Mouse (Mus musculus) intestine, postnatal 0 days (tissue): ENCODE data around the gene Ttc26. TPM values are rescaled to one million over a fixed set of nuclear protein-coding genes. Genes with fewer than 3 reads are reported as not detected.

Experiments used
- ATAC-seq: fragments of 200-750 bp; cut with Nextera tagmentation; 2 replicates; pipeline ENCODE4 v1.8.0; 2017; ENCODE audit warnings: mild to moderate bottlenecking, moderate TSS enrichment, moderate library complexity
- H3K27ac ChIP-seq: fragments of 300-500 bp; sonication (generic); 2 replicates; pipeline ENCODE4 v1.5.1; 2014; ENCODE audit warnings: mild to moderate bottlenecking, low read depth, low read length, moderate library complexity
- H3K27me3 ChIP-seq: fragments of 300-500 bp; sonication (generic); replicated peaks from 2 replicates; pipeline ENCODE4 v1.6.1; 2014; ENCODE audit warnings: low read length, mixed read lengths; ENCODE audit not compliant: control insufficient read depth, insufficient read depth
- H3K36me3 ChIP-seq: fragments of 300-500 bp; sonication (generic); 2 replicates; pipeline ENCODE4 v1.6.1; 2014; ENCODE audit warnings: mild to moderate bottlenecking, moderate library complexity; ENCODE audit not compliant: control insufficient read depth, insufficient read depth
- H3K4me1 ChIP-seq: fragments of 300-500 bp; sonication (generic); replicated peaks from 2 replicates; pipeline ENCODE4 v1.6.1; 2014; ENCODE audit warnings: antibody characterized with exemption, low read length, mixed read lengths; ENCODE audit not compliant: control insufficient read depth, insufficient read depth
- H3K4me2 ChIP-seq: fragments of 300-500 bp; sonication (generic); replicated peaks from 2 replicates; pipeline ENCODE4 v1.6.1; 2014; ENCODE audit warnings: low read depth, mild to moderate bottlenecking, moderate library complexity
- H3K4me3 ChIP-seq: fragments of 300-500 bp; sonication (generic); 2 replicates; pipeline ENCODE4 v1.5.1; 2014; ENCODE audit warnings: low read depth, low read length
- H3K9ac ChIP-seq: fragments of 300-500 bp; sonication (generic); 2 replicates; pipeline ENCODE4 v1.6.1; 2014; ENCODE audit warnings: mild to moderate bottlenecking, low read depth, low read length
- H3K9me3 ChIP-seq: fragments of 300-500 bp; sonication (generic); 2 replicates; pipeline ENCODE4 v1.6.1; 2016; ENCODE audit warnings: mixed run types; ENCODE audit not compliant: control insufficient read depth
- CTCF ChIP-seq: sonication (generic); IDR thresholded peaks from 2 replicates; pipeline ENCODE4 v1.5.1; 2016; ENCODE audit warnings: low read depth, mild to moderate bottlenecking, control low read depth, antibody characterized with exemption, moderate library complexity
- WGBS: fragments of 180-500 bp; shearing (Covaris S2); extraction: QIAGEN DNeasy Blood & Tissue Kit; methylation state at CpG from one replicate; pipeline ENCODE4 v1.1.7; 2014; 5-methylcytosine and 5-hydroxymethylcytosine counted together
- polyA plus RNA-seq: library from polyadenylated mRNA; unstranded; fragments of >200 nt; fragmentation: Nextera tagmentation; extraction: Ambion mirVana; gene quantifications from 2 replicates; pipeline ENCODE4 v1.2.1, GENCODE M21; 2015

Gene Ttc26
- polyA plus RNA-seq, 1 experiment from 2014 or later: 0.85 TPM

- 49% methylated on average over 9 of the region's 9 CpGs for WGBS
- H3K4me1 ChIP-seq: peaks cover 3% of the 10 kb centered on the region; the same call in 1 of the 2 replicates
- TF ChIP-seq CTCF: no peak
- ATAC-seq: no peak
- H3K27me3 ChIP-seq: no peaks in the 10 kb centered on the region; the same call in 1 of the 2 replicates
- no peak overlapping the region for H3K27ac ChIP-seq
- H3K36me3 ChIP-seq: no peaks in the 10 kb centered on the region
- H3K4me3 ChIP-seq: no peak overlapping the region
- no peak overlapping the region for H3K9ac ChIP-seq
- H3K4me2 ChIP-seq: no peak overlapping the region
- H3K9me3 ChIP-seq: no peaks in the 10 kb centered on the region
Measured at GRCm38 (mm10) chr6:38349806-38350205, 31.5 kb upstream of the Ttc26 start.

DNA sequence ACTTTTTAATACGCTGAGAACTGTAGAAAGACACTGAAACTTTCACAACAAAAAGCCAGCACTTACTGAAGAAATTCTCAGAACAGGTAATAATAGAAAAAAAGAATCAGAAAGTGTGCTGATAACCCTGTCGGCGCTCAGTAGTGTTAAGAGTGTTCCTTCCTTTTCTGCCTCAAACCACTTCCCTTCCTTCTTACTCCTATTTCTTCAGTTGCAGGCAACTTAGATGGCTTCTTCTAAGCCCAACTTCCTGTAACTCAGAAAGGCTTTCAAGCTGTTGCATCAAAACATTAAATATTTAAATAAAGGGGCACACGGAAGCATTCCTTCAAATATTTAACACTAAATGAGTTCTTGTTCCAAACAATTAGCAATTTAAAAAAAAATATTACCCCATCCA lies 29.3 kb upstream of the Ttc26 start:
- ATAC-seq: no peak
- H3K27me3 ChIP-seq: no peaks in the 10 kb centered on the region; the same call in 1 of the 2 replicates
- TF ChIP-seq CTCF: no peak
- no peaks in the 10 kb centered on the region for H3K9me3 ChIP-seq
- H3K9ac ChIP-seq: no peak overlapping the region
- 54% methylated on average over 4 of the region's 4 CpGs for WGBS
- peaks cover 3% of the 10 kb centered on the region for H3K4me1 ChIP-seq
- no peaks in the 10 kb centered on the region for H3K36me3 ChIP-seq
- H3K4me3 ChIP-seq: peak overlapping the region; percentile 72; the same call in 1 of the 2 replicates
- no peak overlapping the region for H3K27ac ChIP-seq
- H3K4me2 ChIP-seq: peak overlapping the region; percentile 75

DNA sequence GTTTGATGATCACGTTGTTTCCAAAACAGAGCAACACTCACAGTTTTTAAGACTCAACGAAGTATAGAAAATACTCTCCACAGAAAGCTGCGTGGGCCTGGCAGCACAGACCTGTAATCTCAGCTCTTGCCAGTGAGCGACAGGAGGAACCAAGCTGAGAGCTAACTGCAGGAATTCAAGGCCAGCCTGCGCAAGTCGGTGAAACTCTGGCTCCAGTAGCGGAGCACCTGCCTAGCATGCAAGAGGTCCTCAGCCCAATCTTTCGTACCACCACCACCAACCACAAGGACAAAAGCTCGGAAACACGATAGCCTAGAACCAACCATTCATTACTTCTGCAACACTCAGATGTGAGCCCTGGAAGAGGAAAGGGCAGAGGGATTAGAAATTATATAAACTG lies 28.8 kb upstream of the Ttc26 start:
- peak overlapping the region; percentile 75 for H3K4me2 ChIP-seq
- TF ChIP-seq CTCF: no peak
- H3K9me3 ChIP-seq: no peaks in the 10 kb centered on the region
- H3K36me3 ChIP-seq: no peaks in the 10 kb centered on the region
- WGBS: 43% methylated on average over 10 of the region's 10 CpGs
- peak overlapping the region; percentile 72 for H3K4me3 ChIP-seq
- H3K27me3 ChIP-seq: no peaks in the 10 kb centered on the region; the same call in 1 of the 2 replicates
- no peak overlapping the region; the same call in 1 of the 2 replicates for H3K27ac ChIP-seq
- peak overlapping the region; percentile 11; the same call in 1 of the 2 replicates for H3K9ac ChIP-seq
- no peak for ATAC-seq
- H3K4me1 ChIP-seq: peaks cover 3% of the 10 kb centered on the region

GRCm38 (mm10) chr6:38353181-38353580 lies 28.1 kb upstream of the Ttc26 start:
- H3K9ac ChIP-seq: peak overlapping the region; percentile 84
- peaks cover 3% of the 10 kb centered on the region for H3K4me1 ChIP-seq
- no peaks in the 10 kb centered on the region for H3K9me3 ChIP-seq
- H3K27ac ChIP-seq: peak overlapping the region; percentile 96
- peak overlapping the region; percentile 75 for H3K4me2 ChIP-seq
- 15% methylated on average over 13 of the region's 13 CpGs for WGBS
- TF ChIP-seq CTCF: no peak
- H3K36me3 ChIP-seq: no peaks in the 10 kb centered on the region
- peak overlapping the region; percentile 72 for H3K4me3 ChIP-seq
- no peak for ATAC-seq
- no peaks in the 10 kb centered on the region; the same call in 1 of the 2 replicates for H3K27me3 ChIP-seq

DNA sequence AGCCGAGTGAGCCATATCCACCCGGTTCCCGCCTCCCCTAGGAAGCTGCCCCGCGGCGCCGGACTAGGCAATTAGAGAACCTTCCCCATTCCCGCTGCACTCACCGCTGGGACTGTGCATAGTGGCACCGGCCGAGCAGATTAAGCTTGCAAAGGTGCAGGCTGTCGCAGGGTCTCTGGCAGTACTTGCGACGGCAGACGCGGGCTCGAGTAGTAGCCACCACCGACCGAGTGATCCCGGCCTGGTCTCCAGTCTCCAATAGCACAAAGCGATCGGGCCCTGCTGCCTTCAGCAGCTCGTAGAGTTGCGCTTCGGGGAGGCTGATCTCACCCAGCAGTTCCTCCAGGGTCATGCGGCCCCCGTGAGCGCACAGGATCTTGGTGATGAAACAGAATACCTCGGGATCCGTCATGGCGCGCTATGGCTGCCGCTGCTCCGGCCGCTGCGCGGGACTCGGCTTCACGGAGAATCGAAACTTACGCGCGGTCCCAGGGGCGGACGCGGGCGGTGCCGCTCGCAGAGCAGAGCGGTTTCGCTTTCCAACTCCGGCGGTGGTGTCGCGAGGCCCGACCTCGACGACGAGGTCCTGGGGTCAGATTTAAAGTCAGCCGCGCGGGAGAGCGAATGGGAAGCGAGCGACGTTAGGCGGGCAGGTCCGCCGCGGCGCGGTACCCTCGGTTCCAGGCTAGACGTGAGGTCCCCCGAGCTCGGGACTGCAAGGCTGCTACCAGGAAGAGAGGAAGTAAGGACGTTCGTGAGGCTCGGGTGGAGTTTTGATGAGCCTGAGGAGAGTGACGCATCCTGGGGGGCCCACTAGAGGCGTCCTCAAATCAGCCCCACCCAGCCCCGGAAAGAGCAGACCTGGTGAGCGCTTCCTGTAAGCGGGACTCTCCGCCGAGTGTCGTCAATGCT lies 27.2 kb upstream of the Ttc26 start, which contains the start of gene Zc3hav1:
TSS of gene Zc3hav1 (minus strand) at position 793 of the 912 bp plus-strand sequence.
- H3K36me3 ChIP-seq: no peaks in the 10 kb centered on the region
- peak within 1 kb of the TSS; percentile 75 for H3K4me2 ChIP-seq
- TF ChIP-seq CTCF: no peak
- H3K4me1 ChIP-seq: peaks cover 3% of the 10 kb centered on the region
- under 1% methylated on average over 87 of the region's 87 CpGs for WGBS
- no peaks in the 10 kb centered on the region; the same call in 1 of the 2 replicates for H3K27me3 ChIP-seq
- H3K27ac ChIP-seq: peak within 1 kb of the TSS; percentile 96
- no peaks in the 10 kb centered on the region for H3K9me3 ChIP-seq
- peak within 1 kb of the TSS; percentile 72 for H3K4me3 ChIP-seq
- peak; percentile 95 for ATAC-seq
- H3K9ac ChIP-seq: peak within 1 kb of the TSS; percentile 84

GRCm38 (mm10) chr6:38354723-38355353 lies 26.4 kb upstream of the Ttc26 start:
- Histone ChIP-seq H3K4me2 (peak overlapping the region; percentile 75), H3K9ac (peak overlapping the region; percentile 84), H3K4me1 (peaks cover 3% of the 10 kb centered on the region), H3K27me3 (no peaks in the 10 kb centered on the region; the same call in 1 of the 2 replicates), H3K27ac (peak overlapping the region; percentile 96), H3K36me3 (no peaks in the 10 kb centered on the region), H3K9me3 (no peaks in the 10 kb centered on the region), H3K4me3 (peak overlapping the region; percentile 72)
- 7% methylated on average over 20 of the region's 20 CpGs for WGBS
- ATAC-seq: no peak; the same call in 1 of the 2 replicates
- no peak for TF ChIP-seq CTCF
